Comparison of ENCODE assay signal across 19 mouse cellular contexts in the genomic region with DNA sequence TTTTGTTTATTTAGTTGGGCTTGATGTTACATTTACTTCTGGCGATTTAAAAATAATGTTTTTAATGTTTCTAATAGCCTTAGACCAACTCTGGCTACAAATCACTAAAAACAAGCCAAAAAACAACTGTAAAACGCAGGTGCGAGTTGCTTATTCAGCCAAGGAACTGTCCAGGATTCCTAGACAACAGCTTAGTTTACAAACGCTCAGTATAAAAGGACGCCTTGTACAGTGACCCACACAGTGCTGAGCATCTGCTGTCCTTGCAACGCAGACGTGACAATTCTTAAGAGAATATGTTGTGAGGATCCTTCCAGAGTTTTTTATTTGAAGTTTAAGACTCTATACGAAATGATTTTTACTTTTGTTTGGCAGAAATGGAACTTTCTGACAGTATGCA.
"Had no signal": no experiment of that assay in that cellular context is flagged by ENCODE, and none has a peak within 500 bp of the region (broad histone marks: within the 10 kb centered on the region; RNA-seq: fewer than 3 reads in every experiment).

No protein-coding gene starts in this region.

- DNase-seq: kidney, adult 2 months; kidney, postnatal 25 days; left cerebral cortex, postnatal 4 days; liver, embryonic 13.5 days; lung, postnatal 36 days; retina, postnatal 1 day; right cerebral cortex, postnatal 25 days; spleen, adult 18-20 months; thymus, postnatal 25 days had no signal

- H3K4me2 ChIP-seq: limb, embryonic 13.5 days; liver, embryonic 13.5 days; midbrain, embryonic 13.5 days; neural tube, embryonic 13.5 days; stomach, embryonic 15.5 days had no signal

- H3K9ac ChIP-seq: limb, embryonic 13.5 days; liver, embryonic 13.5 days; midbrain, embryonic 13.5 days; neural tube, embryonic 13.5 days; stomach, embryonic 15.5 days had no signal

- H3K27ac ChIP-seq: kidney, postnatal 0 days; limb, embryonic 13.5 days; liver, embryonic 13.5 days; midbrain, embryonic 10.5 days; midbrain, embryonic 13.5 days; neural tube, embryonic 13.5 days; stomach, embryonic 15.5 days had no signal

- H3K27me3 ChIP-seq: limb, embryonic 13.5 days; liver, embryonic 13.5 days; midbrain, embryonic 13.5 days; neural tube, embryonic 13.5 days; stomach, embryonic 15.5 days had no signal

- H3K36me3 ChIP-seq: limb, embryonic 13.5 days; liver, embryonic 13.5 days; midbrain, embryonic 10.5 days; midbrain, embryonic 13.5 days; neural tube, embryonic 13.5 days; stomach, embryonic 15.5 days had no signal

- H3K4me1 ChIP-seq: stomach, embryonic 15.5 days had no signal

- H3K4me3 ChIP-seq: limb, embryonic 13.5 days; liver, embryonic 13.5 days; megakaryocyte, embryonic 14.5 days; midbrain, embryonic 10.5 days; midbrain, embryonic 13.5 days; myocyte; neural tube, embryonic 13.5 days; stomach, embryonic 15.5 days had no signal

- H3K9me3 ChIP-seq: limb, embryonic 13.5 days; liver, embryonic 13.5 days; megakaryocyte, embryonic 14.5 days; midbrain, embryonic 10.5 days; midbrain, embryonic 13.5 days; neural tube, embryonic 13.5 days; stomach, embryonic 15.5 days had no signal

- ATAC-seq: intestine, postnatal 0 days; midbrain, embryonic 13.5 days; midbrain, embryonic 16.5 days had no signal
